Mouse (Mus musculus) lung, adult 2 months (tissue): ENCODE results near the gene Cd81.

ENCODE experiments used
- CTCF ChIP-seq: fragments of 200-500 bp; IDR thresholded peaks from 2 replicates; pipeline ENCODE4 v1.5.1; 2011; ENCODE audit warnings: mild to moderate bottlenecking, low read length, control low read depth; ENCODE audit not compliant: insufficient read depth
- POLR2A ChIP-seq: fragments of 200-500 bp; IDR thresholded peaks from 2 replicates; pipeline ENCODE4 v1.6.1; 2011; ENCODE audit warnings: low read depth, mild to moderate bottlenecking, control low read depth, low read length, borderline replicate concordance; ENCODE audit errors: extremely low read depth

GRCm38 (mm10) chr7:143020764-143021163 is 31.8 kb upstream of the Cd81 start:
- TF ChIP-seq POLR2A (no peak), CTCF (no peak)
